Mouse (Mus musculus): ENCODE data around the gene Ap1m1. TPM values are rescaled to one million over a fixed set of nuclear protein-coding genes. Genes with fewer than 3 reads are reported as not detected.
A peak's percentile ranks its signal among the peaks of the same experiment; 100 is the strongest.

The Ap1m1 gene
- polyA plus RNA-seq, 1 experiment from 2014 or later, result 112 TPM

DNA sequence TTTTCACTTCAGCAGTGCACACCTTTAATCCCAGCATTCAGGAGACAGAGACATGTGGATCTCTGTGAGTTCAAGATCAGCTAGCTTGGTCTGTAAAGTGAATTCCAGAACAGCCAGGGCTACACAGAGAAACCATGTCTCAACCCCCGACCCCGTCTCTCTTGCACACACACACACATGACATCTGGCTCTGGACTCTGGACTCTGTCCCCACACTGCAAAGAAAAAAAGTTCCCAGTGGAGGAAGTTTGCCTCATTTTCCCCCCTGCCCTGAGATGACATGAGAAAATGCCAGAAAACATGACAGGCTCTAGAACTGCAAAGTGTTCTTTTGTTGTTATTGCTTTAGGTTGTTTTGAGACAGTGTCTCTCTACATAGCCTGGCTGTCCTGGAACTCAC lies 20.0 kb downstream of the Ap1m1 start:
- no peaks in the 10 kb centered on the region for H3K9me3 ChIP-seq (replicated peaks)
- no peak for ATAC-seq (ENCODE audit: insufficient number of reproducible peaks, low FRiP score)
- peaks cover 21% of the 10 kb centered on the region for H3K4me1 ChIP-seq (replicated peaks)
- no peak overlapping the region for H3K4me2 ChIP-seq
- H3K27ac ChIP-seq (ENCODE audit: poor library complexity, severe bottlenecking), result no peak overlapping the region
- H3K9ac ChIP-seq, result no peak overlapping the region
- H3K4me3 ChIP-seq, result no peak overlapping the region
- H3K27me3 ChIP-seq (replicated peaks), result no peaks in the 10 kb centered on the region
- peaks cover 18% of the 10 kb centered on the region for H3K36me3 ChIP-seq
- WGBS, result 64% methylated on average over 2 of the region's 2 CpGs

- no peak for ATAC-seq (ENCODE audit: insufficient number of reproducible peaks, low FRiP score)
- H3K9ac ChIP-seq, result no peak overlapping the region
- H3K4me2 ChIP-seq, result no peak overlapping the region
- H3K4me1 ChIP-seq (replicated peaks), result peaks cover 21% of the 10 kb centered on the region
- H3K36me3 ChIP-seq, result peaks cover 11% of the 10 kb centered on the region
- H3K4me3 ChIP-seq, result no peak overlapping the region
- H3K27ac ChIP-seq (ENCODE audit: poor library complexity, severe bottlenecking), result peak overlapping the region; percentile 29; the same call in 1 of the 2 replicates
- no peaks in the 10 kb centered on the region for H3K27me3 ChIP-seq (replicated peaks)
- no peaks in the 10 kb centered on the region for H3K9me3 ChIP-seq (replicated peaks)
- WGBS, result 48% methylated on average over 4 of the region's 4 CpGs
Observed at GRCm38 (mm10) chr8:72260585-72260984, 20.8 kb downstream of the Ap1m1 start.

GRCm38 (mm10) chr8:72261019-72261418 lies 21.2 kb downstream of the Ap1m1 start:
- peak overlapping the region; percentile 29; the same call in 1 of the 2 replicates for H3K27ac ChIP-seq (ENCODE audit: poor library complexity, severe bottlenecking)
- H3K4me3 ChIP-seq, result no peak overlapping the region
- H3K4me2 ChIP-seq, result no peak overlapping the region
- peaks cover 21% of the 10 kb centered on the region for H3K4me1 ChIP-seq (replicated peaks)
- 19% methylated on average over 2 of the region's 2 CpGs for WGBS
- no peak overlapping the region for H3K9ac ChIP-seq
- H3K36me3 ChIP-seq, result peaks cover 7% of the 10 kb centered on the region
- H3K27me3 ChIP-seq (replicated peaks), result no peaks in the 10 kb centered on the region
- no peaks in the 10 kb centered on the region for H3K9me3 ChIP-seq (replicated peaks)
- peak; percentile 37; the same call in 1 of the 2 replicates for ATAC-seq (ENCODE audit: insufficient number of reproducible peaks, low FRiP score)

GRCm38 (mm10) chr8:72261431-72261830 lies 21.6 kb downstream of the Ap1m1 start:
- no peak overlapping the region for H3K9ac ChIP-seq
- no peak overlapping the region for H3K4me3 ChIP-seq
- no peak for ATAC-seq (ENCODE audit: insufficient number of reproducible peaks, low FRiP score)
- peaks cover 21% of the 10 kb centered on the region for H3K4me1 ChIP-seq (replicated peaks)
- H3K4me2 ChIP-seq, result no peak overlapping the region
- H3K27ac ChIP-seq (ENCODE audit: poor library complexity, severe bottlenecking), result no peak overlapping the region
- H3K9me3 ChIP-seq (replicated peaks), result no peaks in the 10 kb centered on the region
- peaks cover 6% of the 10 kb centered on the region for H3K36me3 ChIP-seq
- no peaks in the 10 kb centered on the region for H3K27me3 ChIP-seq (replicated peaks)

GRCm38 (mm10) chr8:72261872-72262271 lies 22.1 kb downstream of the Ap1m1 start:
- 41% methylated on average over 5 of the region's 5 CpGs for whole genome bisulfite sequencing
- ATAC-seq (ENCODE audit: insufficient number of reproducible peaks, low FRiP score), result no peak

DNA sequence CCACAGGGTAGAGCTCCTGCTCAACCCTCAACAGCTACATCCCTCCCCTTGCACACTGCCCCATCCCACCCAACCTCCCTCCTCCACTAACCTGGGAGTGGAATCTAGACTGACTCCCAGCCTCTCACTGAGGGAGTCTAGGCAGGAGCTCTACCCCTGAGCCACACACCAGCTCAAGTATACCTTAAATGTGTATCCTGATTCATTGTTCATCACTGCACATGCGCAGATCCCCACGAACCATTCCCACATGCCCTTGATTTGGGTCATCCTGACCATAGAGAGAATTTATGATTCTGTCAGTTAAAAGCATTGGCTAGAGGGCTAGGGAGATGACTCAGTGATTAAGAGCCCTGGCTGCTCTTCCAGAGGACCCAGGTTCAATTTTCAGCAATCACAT lies 22.9 kb downstream of the Ap1m1 start:
- H3K4me2 ChIP-seq, result no peak overlapping the region
- H3K27me3 ChIP-seq (replicated peaks), result no peaks in the 10 kb centered on the region
- H3K4me3 ChIP-seq, result no peak overlapping the region
- 95% methylated on average over 2 of the region's 2 CpGs for WGBS
- peaks cover 12% of the 10 kb centered on the region for H3K4me1 ChIP-seq (replicated peaks)
- H3K27ac ChIP-seq (ENCODE audit: poor library complexity, severe bottlenecking), result no peak overlapping the region
- ATAC-seq (ENCODE audit: insufficient number of reproducible peaks, low FRiP score), result no peak
- H3K9me3 ChIP-seq (replicated peaks), result no peaks in the 10 kb centered on the region
- H3K36me3 ChIP-seq, result no peaks in the 10 kb centered on the region
- H3K9ac ChIP-seq, result no peak overlapping the region

More at GRCm38 (mm10) chr8:72261872-72262271, 22.1 kb downstream of the Ap1m1 start:
- peaks cover 2% of the 10 kb centered on the region for H3K36me3 ChIP-seq
- H3K4me1 ChIP-seq (replicated peaks), result peaks cover 21% of the 10 kb centered on the region
- no peak overlapping the region for H3K9ac ChIP-seq
- no peaks in the 10 kb centered on the region for H3K27me3 ChIP-seq (replicated peaks)
- H3K4me3 ChIP-seq, result no peak overlapping the region
- no peaks in the 10 kb centered on the region for H3K9me3 ChIP-seq (replicated peaks)
- no peak overlapping the region for H3K27ac ChIP-seq (ENCODE audit: poor library complexity, severe bottlenecking)
- H3K4me2 ChIP-seq, result no peak overlapping the region

DNA sequence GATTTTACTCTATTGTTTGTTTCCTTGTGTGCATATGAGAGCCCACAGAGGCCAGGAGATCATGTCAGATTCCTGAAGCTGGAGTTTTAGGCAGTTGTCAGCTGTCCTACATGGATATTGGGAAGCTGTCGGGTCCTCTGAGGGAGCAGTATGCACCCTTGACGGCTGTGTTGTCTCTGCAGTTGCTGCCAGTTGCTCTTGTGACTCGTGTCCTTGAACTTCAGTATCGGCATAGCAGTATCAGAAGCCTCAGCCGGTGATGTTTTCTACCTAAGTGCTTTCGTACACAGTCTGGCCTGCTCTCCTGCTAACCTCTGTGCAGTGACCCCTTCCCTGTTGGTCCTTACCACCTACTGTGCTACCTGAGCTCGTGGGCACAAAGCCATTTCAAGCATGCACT lies 23.6 kb downstream of the Ap1m1 start:
- Histone ChIP-seq H3K4me1 (replicated peaks) (peaks cover 16% of the 10 kb centered on the region), H3K9me3 (replicated peaks) (no peaks in the 10 kb centered on the region), H3K27me3 (replicated peaks) (no peaks in the 10 kb centered on the region), H3K9ac (no peak overlapping the region), H3K27ac (ENCODE audit: poor library complexity, severe bottlenecking) (no peak overlapping the region), H3K4me3 (no peak overlapping the region), H3K4me2 (no peak overlapping the region), H3K36me3 (no peaks in the 10 kb centered on the region)
- no peak for ATAC-seq (ENCODE audit: insufficient number of reproducible peaks, low FRiP score)
- 60% methylated on average over 7 of the region's 7 CpGs for WGBS

DNA sequence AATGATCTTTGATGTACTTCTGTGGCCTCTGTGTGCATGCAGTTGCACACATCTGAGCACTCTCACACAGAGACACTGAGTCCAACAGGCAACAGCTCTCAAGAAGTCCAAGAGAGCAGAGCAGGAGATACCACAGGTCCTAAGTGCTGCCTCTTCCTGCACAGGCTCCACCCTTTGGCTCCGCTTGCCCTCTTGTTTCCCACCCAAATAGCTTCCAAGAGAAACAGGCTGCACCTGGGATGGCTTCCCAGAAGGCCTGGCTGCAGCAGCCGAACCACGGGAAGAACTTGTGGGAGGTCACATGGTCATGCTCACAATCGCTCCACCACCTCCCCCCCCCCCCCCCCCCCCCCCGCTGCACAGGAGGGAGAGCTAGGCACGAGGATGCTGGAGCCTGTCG lies 25.5 kb downstream of the Ap1m1 start:
- Histone ChIP-seq H3K9me3 (replicated peaks) (no peaks in the 10 kb centered on the region), H3K4me1 (replicated peaks) (peaks cover 25% of the 10 kb centered on the region), H3K36me3 (no peaks in the 10 kb centered on the region), H3K4me2 (no peak overlapping the region), H3K27me3 (replicated peaks) (no peaks in the 10 kb centered on the region), H3K9ac (no peak overlapping the region), H3K4me3 (no peak overlapping the region), H3K27ac (ENCODE audit: poor library complexity, severe bottlenecking) (no peak overlapping the region)
- 39% methylated on average over 6 of the region's 7 CpGs for WGBS
- no peak for ATAC-seq (ENCODE audit: insufficient number of reproducible peaks, low FRiP score)

DNA sequence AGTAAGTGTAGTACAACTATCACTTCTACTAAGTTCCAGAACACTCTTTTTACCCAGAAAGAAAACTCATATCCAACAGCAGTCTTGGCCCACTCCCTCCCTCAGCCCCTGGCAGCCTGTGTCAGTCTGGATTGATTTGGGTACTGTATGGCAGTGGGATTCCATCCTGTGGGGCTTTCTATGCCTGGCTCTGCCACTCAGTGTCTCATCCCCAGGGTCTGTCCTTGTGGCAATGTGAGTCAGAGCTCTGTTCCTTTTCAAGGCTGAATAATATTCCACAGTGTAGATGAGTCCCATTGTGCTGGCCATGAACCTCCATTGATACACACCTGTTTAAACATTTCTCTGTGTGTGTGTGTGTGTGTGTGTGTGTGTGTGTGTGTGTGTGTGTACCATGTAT lies 26.9 kb downstream of the Ap1m1 start:
- ATAC-seq (ENCODE audit: insufficient number of reproducible peaks, low FRiP score), result no peak
- Histone ChIP-seq H3K9me3 (replicated peaks) (no peaks in the 10 kb centered on the region), H3K9ac (no peak overlapping the region), H3K4me2 (no peak overlapping the region), H3K27ac (ENCODE audit: poor library complexity, severe bottlenecking) (no peak overlapping the region), H3K4me1 (replicated peaks) (peaks cover 13% of the 10 kb centered on the region), H3K4me3 (no peak overlapping the region), H3K36me3 (no peaks in the 10 kb centered on the region), H3K27me3 (replicated peaks) (no peaks in the 10 kb centered on the region)

- H3K27me3 ChIP-seq (replicated peaks), result no peaks in the 10 kb centered on the region
- no peaks in the 10 kb centered on the region for H3K9me3 ChIP-seq (replicated peaks)
- peaks cover 13% of the 10 kb centered on the region for H3K4me1 ChIP-seq (replicated peaks)
- ATAC-seq (ENCODE audit: insufficient number of reproducible peaks, low FRiP score), result no peak
- H3K36me3 ChIP-seq, result no peaks in the 10 kb centered on the region
- no peak overlapping the region for H3K4me3 ChIP-seq
- no peak overlapping the region for H3K9ac ChIP-seq
- WGBS, result 91% methylated on average over 8 of the region's 8 CpGs
- H3K4me2 ChIP-seq, result no peak overlapping the region
- H3K27ac ChIP-seq (ENCODE audit: poor library complexity, severe bottlenecking), result no peak overlapping the region
Observed at GRCm38 (mm10) chr8:72267106-72267505, 27.3 kb downstream of the Ap1m1 start.

GRCm38 (mm10) chr8:72268356-72268755 lies 28.5 kb downstream of the Ap1m1 start:
- 27% methylated on average over 15 of the region's 15 CpGs for WGBS
- H3K4me3 ChIP-seq, result no peak overlapping the region
- H3K9ac ChIP-seq, result peak overlapping the region; percentile 47; the same call in 1 of the 2 replicates
- no peaks in the 10 kb centered on the region for H3K27me3 ChIP-seq (replicated peaks)
- peak overlapping the region; percentile 36 for H3K4me2 ChIP-seq
- peak; percentile 88 for ATAC-seq (ENCODE audit: insufficient number of reproducible peaks, low FRiP score)
- peaks cover 13% of the 10 kb centered on the region for H3K4me1 ChIP-seq (replicated peaks)
- H3K9me3 ChIP-seq (replicated peaks), result 0 out of 2 replicates have a peak, but pooled peaks cover 3% of the 10 kb centered on the region
- no peaks in the 10 kb centered on the region for H3K36me3 ChIP-seq
- peak overlapping the region; percentile 88 for H3K27ac ChIP-seq (ENCODE audit: poor library complexity, severe bottlenecking)

DNA sequence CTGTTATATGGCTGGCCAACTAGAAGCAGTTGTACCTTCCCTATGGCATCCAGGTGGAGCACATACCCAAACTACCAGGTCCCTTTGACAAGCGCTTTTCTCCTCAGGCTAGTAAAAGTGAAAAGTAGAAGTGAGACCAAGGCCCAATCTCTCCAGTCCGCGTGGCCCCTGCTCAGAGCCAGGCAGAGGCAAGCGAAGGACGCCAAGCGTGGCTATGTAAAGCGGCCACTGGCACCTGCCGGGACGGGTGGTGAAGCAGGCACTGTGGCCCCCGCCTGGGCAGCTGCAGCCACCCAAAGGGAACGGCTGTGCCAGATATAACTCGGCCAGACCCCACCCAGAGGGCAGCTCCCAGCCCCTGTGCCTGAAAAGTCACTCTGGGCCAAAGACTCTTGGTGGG lies 30.8 kb downstream of the Ap1m1 start:
- H3K36me3 ChIP-seq, result no peaks in the 10 kb centered on the region
- no peak overlapping the region for H3K9ac ChIP-seq
- no peak overlapping the region for H3K4me3 ChIP-seq
- H3K27ac ChIP-seq (ENCODE audit: poor library complexity, severe bottlenecking), result no peak overlapping the region
- no peak for ATAC-seq (ENCODE audit: insufficient number of reproducible peaks, low FRiP score)
- WGBS, result 85% methylated on average over 12 of the region's 12 CpGs
- 0 out of 2 replicates have a peak, but pooled peaks cover 3% of the 10 kb centered on the region for H3K9me3 ChIP-seq (replicated peaks)
- H3K4me2 ChIP-seq, result no peak overlapping the region
- H3K4me1 ChIP-seq (replicated peaks), result peaks cover 13% of the 10 kb centered on the region
- H3K27me3 ChIP-seq (replicated peaks), result no peaks in the 10 kb centered on the region

Data from heart, embryonic 12.5 days (tissue).